Mouse (Mus musculus) liver, embryonic 14.5 days (tissue): ENCODE data around the gene Rnf150.

ENCODE experiments used
- CTCF ChIP-seq: IDR thresholded peaks from 2 replicates; pipeline ENCODE4 v1.5.1; 2016; ENCODE audit warnings: antibody characterized with exemption, low read depth, control low read depth
- EP300 ChIP-seq: IDR thresholded peaks from 2 replicates; pipeline ENCODE4 v1.6.1; 2016; ENCODE audit warnings: antibody characterized with exemption, low read depth

GRCm38 (mm10) chr8:83088156-83088555 is 225.0 kb downstream of the Rnf150 start:
- TF ChIP-seq CTCF, result no peak
- TF ChIP-seq EP300, result no peak
